Mouse (Mus musculus) testis, adult 2 months (tissue): ENCODE results near the gene Xntrpc. TPM values are rescaled to one million over a fixed set of nuclear protein-coding genes. Genes with fewer than 3 reads are reported as not detected.

Source experiments
- H3K27ac ChIP-seq: fragments of 200-500 bp; 2 replicates; pipeline ENCODE4 v1.5.1; 2012; ENCODE audit warnings: low read depth, low read length; ENCODE audit not compliant: control insufficient read depth, insufficient read depth
- H3K27me3 ChIP-seq: fragments of 200-500 bp; 2 replicates; pipeline ENCODE4 v1.6.1; 2012; ENCODE audit warnings: mild to moderate bottlenecking, low read length, moderate library complexity; ENCODE audit not compliant: control insufficient read depth, insufficient read depth
- H3K36me3 ChIP-seq: fragments of 200-500 bp; 2 replicates; pipeline ENCODE4 v1.6.1; 2012; ENCODE audit warnings: mild to moderate bottlenecking, low read length; ENCODE audit not compliant: control insufficient read depth, insufficient read depth
- H3K4me1 ChIP-seq: fragments of 200-500 bp; 2 replicates; pipeline ENCODE4 v1.6.1; 2012; ENCODE audit warnings: low read length; ENCODE audit not compliant: control insufficient read depth, insufficient read depth
- H3K4me3 ChIP-seq: fragments of 200-500 bp; 2 replicates; pipeline ENCODE4 v1.5.1; 2012; ENCODE audit warnings: low read depth, mild to moderate bottlenecking, low read length, moderate library complexity, mixed read lengths; ENCODE audit not compliant: control insufficient read depth
- CTCF ChIP-seq: fragments of 200-500 bp; IDR thresholded peaks from 2 replicates; pipeline ENCODE4 v1.5.1; 2012; ENCODE audit warnings: low read depth, mild to moderate bottlenecking, inconsistent platforms, low read length, moderate library complexity; ENCODE audit not compliant: control insufficient read depth, insufficient read depth, insufficient replicate concordance
- POLR2A ChIP-seq: fragments of 200-500 bp; IDR thresholded peaks from 2 replicates; pipeline ENCODE4 v1.6.1; 2012; ENCODE audit warnings: low read depth, mild to moderate bottlenecking, inconsistent platforms, low read length, moderate library complexity; ENCODE audit not compliant: control insufficient read depth
- polyA plus RNA-seq: library from polyadenylated mRNA; depleted of rRNA; stranded (reverse); fragments of >200 nt; gene quantifications from 2 replicates; pipeline ENCODE4 v1.2.3, GENCODE M21; 2012; rRNA removed

Gene Xntrpc
- polyA plus RNA-seq, 1 experiment, result 5.5 TPM

DNA sequence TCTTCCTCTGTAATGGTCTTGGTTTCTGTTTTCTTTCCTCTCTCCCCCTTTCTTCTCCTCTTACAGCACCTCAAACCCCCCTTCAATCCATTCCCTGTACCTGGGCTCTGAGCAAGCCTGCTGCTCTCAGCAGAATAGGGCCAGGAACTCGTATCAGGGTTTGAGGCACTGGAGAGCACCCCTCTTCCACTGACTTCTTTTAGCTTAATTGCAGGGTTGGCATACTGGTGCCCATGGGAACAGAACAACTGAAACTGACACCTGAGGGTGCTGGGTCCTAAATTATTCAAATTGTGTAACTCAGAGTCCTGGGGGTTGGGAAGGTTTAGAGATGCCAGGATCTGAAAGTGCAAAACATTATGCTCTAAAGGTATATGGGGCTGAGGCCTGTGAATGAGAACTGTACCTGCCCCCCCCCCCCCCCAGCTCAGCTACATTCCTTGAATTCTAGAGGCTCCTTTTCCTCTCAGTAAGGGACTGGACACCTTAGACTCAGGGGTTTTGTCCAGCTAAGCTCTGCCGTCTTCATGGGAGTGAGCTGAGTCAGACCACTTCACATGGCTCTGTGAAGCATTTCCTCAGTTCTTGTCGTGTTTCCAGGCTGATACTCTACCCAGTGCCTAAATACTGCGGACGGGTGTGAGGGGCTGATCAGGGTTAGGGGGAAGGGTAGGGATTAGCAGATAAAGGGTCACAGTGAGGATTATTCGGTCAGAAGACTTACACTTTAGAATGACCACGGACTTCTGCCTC, 51.2 kb downstream of the Xntrpc start, which contains the start of gene Chrna10:
Gene Chrna10 (minus strand): TSS at position 250 of the 753 bp plus-strand sequence.
- H3K27me3 ChIP-seq, result no peaks in the 10 kb centered on the region
- TF ChIP-seq CTCF, result no peak
- TF ChIP-seq POLR2A, result no peak

DNA sequence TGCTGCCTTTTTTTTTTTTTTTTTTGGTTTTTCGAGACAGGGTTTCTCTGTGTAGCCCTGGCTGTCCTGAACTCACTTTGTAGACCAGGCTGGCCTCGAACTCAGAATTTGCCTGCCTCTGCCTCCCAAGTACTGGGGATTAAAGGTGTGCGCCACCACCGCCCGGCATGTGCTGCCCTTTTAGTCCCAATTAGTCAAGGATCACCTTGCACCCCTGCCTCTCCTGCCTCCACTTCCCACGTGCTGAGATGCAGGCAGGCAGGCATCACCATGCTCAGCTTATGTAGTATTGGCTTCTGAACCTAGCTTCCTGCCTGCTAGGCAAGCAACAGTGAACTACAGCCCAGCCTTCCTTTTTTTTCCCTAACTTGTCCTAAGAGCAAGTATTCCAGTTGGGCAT, 51.9 kb downstream of the Xntrpc start:
- H3K27ac ChIP-seq, result no peak overlapping the region
- H3K4me1 ChIP-seq, result peaks cover 10% of the 10 kb centered on the region
- TF ChIP-seq POLR2A (no peak), CTCF (no peak)
- H3K36me3 ChIP-seq, result no peaks in the 10 kb centered on the region; the same call in 1 of the 2 replicates
- H3K27me3 ChIP-seq, result no peaks in the 10 kb centered on the region
- no peak overlapping the region for H3K4me3 ChIP-seq

More for the DNA sequence above, 51.2 kb downstream of the Xntrpc start, which contains the start of gene Chrna10:
- H3K4me3 ChIP-seq, result no peak within 1 kb of the TSS
- no peak within 1 kb of the TSS for H3K27ac ChIP-seq
- H3K36me3 ChIP-seq, result no peaks in the 10 kb centered on the region; the same call in 1 of the 2 replicates
- H3K4me1 ChIP-seq, result peaks cover 10% of the 10 kb centered on the region

- TF ChIP-seq POLR2A, result no peak
- TF ChIP-seq CTCF, result no peak
- Histone ChIP-seq H3K36me3 (peaks cover 1% of the 10 kb centered on the region), H3K27ac (no peak overlapping the region), H3K4me1 (no peaks in the 10 kb centered on the region), H3K27me3 (no peaks in the 10 kb centered on the region), H3K4me3 (no peak overlapping the region)
Observed at GRCm38 (mm10) chr7:102120326-102120725, 54.8 kb downstream of the Xntrpc start.

GRCm38 (mm10) chr7:102132395-102132794, 66.9 kb downstream of the Xntrpc start:
- Histone ChIP-seq H3K27me3 (no peaks in the 10 kb centered on the region), H3K4me1 (no peaks in the 10 kb centered on the region), H3K36me3 (peaks cover 4% of the 10 kb centered on the region)

DNA sequence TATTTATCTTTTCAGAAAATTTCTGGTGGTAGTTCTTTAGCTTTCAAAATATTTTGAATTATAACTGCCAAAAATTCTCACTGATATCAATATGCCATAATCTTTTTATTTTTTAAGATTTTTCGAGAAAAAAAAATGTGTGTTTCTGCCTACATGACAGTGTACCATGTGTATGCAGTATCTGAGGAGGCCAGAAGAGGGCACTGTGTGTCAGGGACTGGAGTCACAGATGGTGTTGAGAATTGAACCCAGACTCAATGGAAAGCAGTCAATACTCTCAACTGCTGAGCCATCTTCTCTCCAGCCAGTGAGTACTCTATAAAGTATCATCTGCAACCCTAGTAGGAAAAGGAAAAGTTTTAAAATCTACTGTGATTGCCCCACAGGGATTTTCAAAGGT, 72.0 kb downstream of the Xntrpc start:
- Histone ChIP-seq H3K27me3 (no peaks in the 10 kb centered on the region), H3K4me1 (no peaks in the 10 kb centered on the region), H3K4me3 (no peak overlapping the region), H3K36me3 (peaks cover 1% of the 10 kb centered on the region), H3K27ac (no peak overlapping the region)
- TF ChIP-seq POLR2A, result no peak
- TF ChIP-seq CTCF, result no peak

More at GRCm38 (mm10) chr7:102132395-102132794, 66.9 kb downstream of the Xntrpc start:
- Histone ChIP-seq H3K4me3 (no peak overlapping the region), H3K27ac (no peak overlapping the region)
- TF ChIP-seq POLR2A (no peak), CTCF (no peak)

DNA sequence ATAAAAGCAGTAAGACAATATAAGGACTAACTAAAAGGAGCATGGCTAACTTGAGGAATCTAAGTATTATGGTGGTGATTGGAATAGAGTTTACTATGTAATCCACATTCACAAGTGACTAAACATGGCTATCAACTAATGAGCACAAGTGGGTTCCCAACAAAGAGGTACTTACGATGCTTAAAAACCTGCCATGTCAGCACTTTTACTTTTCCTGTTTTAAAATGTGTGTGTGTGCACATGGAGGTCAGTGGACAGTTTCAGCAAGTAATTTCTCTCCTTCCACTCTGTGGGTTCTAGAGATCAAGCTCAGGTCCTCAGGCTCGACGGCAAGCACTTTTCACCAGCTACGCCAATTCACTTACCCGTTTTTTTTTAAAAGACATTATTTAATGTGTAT, 72.4 kb downstream of the Xntrpc start:
- H3K36me3 ChIP-seq, result peaks cover 1% of the 10 kb centered on the region
- H3K4me1 ChIP-seq, result no peaks in the 10 kb centered on the region
- TF ChIP-seq POLR2A (no peak), CTCF (no peak)
- H3K27ac ChIP-seq, result no peak overlapping the region
- H3K4me3 ChIP-seq, result no peak overlapping the region
- no peaks in the 10 kb centered on the region for H3K27me3 ChIP-seq

Other genes with a start within 250 kb of the Xntrpc start
- gene Phox2a, start 247.4 kb upstream of the Xntrpc start, polyA plus RNA-seq, result 0.14 and 0.16 TPM in 2 replicates
- 27.7 and 37.2 TPM in 2 replicates for gene Inppl1, start 227.5 kb upstream of the Xntrpc start, polyA plus RNA-seq
- gene Folr2, start 208.5 kb upstream of the Xntrpc start, polyA plus RNA-seq, result 2.7 and 3.7 TPM in 2 replicates
- gene Anapc15, start 202.0 kb upstream of the Xntrpc start, polyA plus RNA-seq, result 82.5 and 83.4 TPM in 2 replicates
- 25.5 and 28.5 TPM in 2 replicates for gene Folr1, start 194.9 kb upstream of the Xntrpc start, polyA plus RNA-seq
- 52.2 and 53.8 TPM in 2 replicates for gene Lamtor1, start 159.8 kb upstream of the Xntrpc start, polyA plus RNA-seq
- 1.4 and 2.0 TPM in 2 replicates for gene Tomt, start 159.4 kb upstream of the Xntrpc start, polyA plus RNA-seq
- gene Lrrc51, start 131.8 kb upstream of the Xntrpc start, polyA plus RNA-seq, result 1,236 and 1,353 TPM in 2 replicates
- gene Numa1, start 131.6 kb upstream of the Xntrpc start, polyA plus RNA-seq, result 20.8 and 21.9 TPM in 2 replicates
- 3.3 and 4.2 TPM in 2 replicates for gene Il18bp, start 47.0 kb upstream of the Xntrpc start, polyA plus RNA-seq
- gene Rnf121, start 244 bp upstream of the Xntrpc start, polyA plus RNA-seq, result 34.9 and 38.0 TPM in 2 replicates
- gene Xndc1, start 202 bp upstream of the Xntrpc start, polyA plus RNA-seq, result 47.9 and 54.6 TPM in 2 replicates
- not detected in 2 replicates for gene Trpc2, start 17.4 kb downstream of the Xntrpc start, polyA plus RNA-seq
- 6.7 and 9.4 TPM in 2 replicates for gene Art1, start 36.0 kb downstream of the Xntrpc start, polyA plus RNA-seq
- gene Art5, start 43.8 kb downstream of the Xntrpc start, polyA plus RNA-seq, result 65.1 and 76.0 TPM in 2 replicates
- 0.04 and 0.07 TPM in 2 replicates for gene Chrna10, start 51.1 kb downstream of the Xntrpc start, polyA plus RNA-seq
- gene Nup98, start 144.5 kb downstream of the Xntrpc start, polyA plus RNA-seq, result 126 and 133 TPM in 2 replicates
- gene Pgap2, start 144.5 kb downstream of the Xntrpc start, polyA plus RNA-seq, result 304 and 321 TPM in 2 replicates
- 11.2 and 13.2 TPM in 2 replicates for gene Rhog, start 190.3 kb downstream of the Xntrpc start, polyA plus RNA-seq
- gene Stim1, start 202.1 kb downstream of the Xntrpc start, polyA plus RNA-seq, result 127 and 130 TPM in 2 replicates